Mouse (Mus musculus) bone marrow, adult 2 months (tissue): ENCODE measurements around the gene Nolc1.

Source experiments
- CTCF ChIP-seq: fragments of 200-500 bp; IDR thresholded peaks from 2 replicates; pipeline ENCODE4 v1.5.1; 2011; ENCODE audit warnings: low read length, control low read depth; ENCODE audit not compliant: control insufficient read depth, insufficient read depth
- POLR2A ChIP-seq: fragments of 200-500 bp; IDR thresholded peaks from 2 replicates; pipeline ENCODE4 v1.6.1; 2011; ENCODE audit warnings: low read depth, mild to moderate bottlenecking, control low read depth, low read length, borderline replicate concordance; ENCODE audit not compliant: control insufficient read depth

- no peak for TF ChIP-seq CTCF
- no peak for TF ChIP-seq POLR2A
Measured at GRCm38 (mm10) chr19:46123876-46124275, 48.2 kb downstream of the Nolc1 start.
